Comparison of ENCODE assay signal across 17 mouse cellular contexts in genomic region chr10:77626591-77626990, GRCm38 (mm10). TPM values are rescaled to one million over a fixed set of nuclear protein-coding genes. Genes with fewer than 3 reads are reported as not detected.
A peak's percentile ranks its signal among the peaks of the same experiment; 100 is the strongest.
DNase-seq lines count a peak whose midpoint lies in the region; ATAC-seq and TF ChIP-seq lines count a peak whose summit lies in the region.
"Had no signal": no experiment of that assay in that cellular context is flagged by ENCODE, and none has a peak within 500 bp of the region (broad histone marks: within the 10 kb centered on the region; RNA-seq: fewer than 3 reads in every experiment).

No protein-coding gene starts in this region.

- H3K4me3 ChIP-seq in gastrocnemius, adult 2 months, result peak overlapping the region; percentile 8; the same call in 1 of the 2 replicates
- no peak overlapping the region for H3K4me3 ChIP-seq in liver, embryonic 13.5 days (replicated peaks)
- H3K4me3 ChIP-seq: heart, embryonic 10.5 days; hindbrain, embryonic 15.5 days had no signal

- no peaks in the 10 kb centered on the region for H3K9me3 ChIP-seq in liver, embryonic 13.5 days (replicated peaks)
- H3K9me3 ChIP-seq: heart, embryonic 10.5 days; hindbrain, embryonic 15.5 days had no signal

- 0 out of 2 replicates have a peak overlapping the region, but pooled peaks have one; percentile 19 for H3K9ac ChIP-seq in liver, embryonic 13.5 days
- H3K9ac ChIP-seq: hindbrain, embryonic 15.5 days had no signal

- ATAC-seq in liver, embryonic 13.5 days (ENCODE audit: low read depth), result no peak
- ATAC-seq: forebrain, embryonic 16.5 days had no signal

- peaks cover 50% of the 10 kb centered on the region for H3K4me1 ChIP-seq in liver, embryonic 13.5 days (replicated peaks)

- WGBS in liver, embryonic 13.5 days (ENCODE audit: insufficient replicate concordance), result 49% methylated on average over 7 of the region's 7 CpGs

- no peak for DNase-seq in gastrocnemius, adult 2 months
- no peak for DNase-seq in gastrocnemius, postnatal 10 days
- DNase-seq in lung, postnatal 14 days, result peak; percentile 30
- DNase-seq in lung, postnatal 4 days, result no peak
- DNase-seq in liver, embryonic 13.5 days, result no peak
- peak; percentile 20 for DNase-seq in naive thymus-derived CD4-positive, alpha-beta T cell, adult 2 months (ENCODE audit: low read depth)
- no peak for DNase-seq in spleen, adult 12 weeks (ENCODE audit: low spot score)
- DNase-seq in c-Kit-positive CD71-positive TER-119-positive erythroid progenitor cells, embryonic 14.5 days (ENCODE audit: low spot score), result no peak
- DNase-seq: cerebellum, adult 9-11 months; kidney, adult 11 months; right cerebral cortex, postnatal 14 days; thymus, adult 2 months had no signal

- no peak overlapping the region for H3K4me2 ChIP-seq in liver, embryonic 13.5 days
- H3K4me2 ChIP-seq: hindbrain, embryonic 15.5 days had no signal

- intact Hi-C loops in gastrocnemius, adult 2 months (cut with DNase I), result loop anchor here (5.0 kb wide), 2 partner anchors 109 to 291 kb away; partner anchors contain the start of gene Fam207a

- H3K27me3 ChIP-seq in liver, embryonic 13.5 days, result no peaks in the 10 kb centered on the region
- H3K27me3 ChIP-seq: hindbrain, embryonic 15.5 days had no signal

- H3K36me3 ChIP-seq in liver, embryonic 13.5 days, result peaks cover 44% of the 10 kb centered on the region

- TF ChIP-seq CTCF in gastrocnemius, adult 2 months (IDR thresholded peaks at IDR 0.05), result no peak

- peak overlapping the region; percentile 95 for H3K27ac ChIP-seq in gastrocnemius, adult 2 months
- H3K27ac ChIP-seq in liver, embryonic 13.5 days, result peak overlapping the region; percentile 16; the same call in 1 of the 2 replicates
- H3K27ac ChIP-seq: heart, embryonic 10.5 days; hindbrain, embryonic 15.5 days had no signal

RNA-seq across cellular contexts. Expression of gene Ube2g2, which starts 4.5 kb away (rescaled TPM):
- 10 to 100 TPM; 95.4 to 100.0 TPM for total RNA-seq in gastrocnemius, adult 2 months (2021)
- total RNA-seq in gastrocnemius, postnatal 10 days (2021), result 10 to 100 TPM; 81.3 to 85.4 TPM
- 47.2 and 50.1 TPM in 2 replicates for polyA plus RNA-seq in liver, embryonic 13.5 days (2015; fragmentation: Nextera tagmentation; extraction: Ambion mirVana)

RNA-seq across cellular contexts. Expression of gene Gm49325, which starts 20.6 kb away (rescaled TPM):
- 1 to 10 TPM; 8.4 to 8.6 TPM for total RNA-seq in gastrocnemius, adult 2 months (2021)
- 10 to 100 TPM in 1 of 2 experiments, 1 to 10 TPM in 1; 10.0 to 11.4 TPM for total RNA-seq in gastrocnemius, postnatal 10 days (2021)
- polyA plus RNA-seq in liver, embryonic 13.5 days (2015; fragmentation: Nextera tagmentation; extraction: Ambion mirVana), result 1.1 and 5.3 TPM in 2 replicates
- polyA plus RNA-seq: large intestine, adult 2 months; thymus, adult 2 months had no signal

RNA-seq across cellular contexts. Expression of gene Sumo3, which starts 20.7 kb away (rescaled TPM):
- 10 to 100 TPM; 43.5 to 44.5 TPM for total RNA-seq in gastrocnemius, adult 2 months (2021)
- total RNA-seq in gastrocnemius, postnatal 10 days (2021), result 10 to 100 TPM; 64.5 to 65.3 TPM
- polyA plus RNA-seq in liver, embryonic 13.5 days (2015; fragmentation: Nextera tagmentation; extraction: Ambion mirVana), result 118 and 127 TPM in 2 replicates

RNA-seq across cellular contexts. Expression of gene Pttg1ip, which starts 45.1 kb away (rescaled TPM):
- 10 to 100 TPM; 30.5 to 36.5 TPM for total RNA-seq in gastrocnemius, adult 2 months (2021)
- total RNA-seq in gastrocnemius, postnatal 10 days (2021), result 10 to 100 TPM; 70.2 to 71.3 TPM
- polyA plus RNA-seq in liver, embryonic 13.5 days (2015; fragmentation: Nextera tagmentation; extraction: Ambion mirVana), result 64.1 and 73.2 TPM in 2 replicates

RNA-seq across cellular contexts. Expression of gene Tspear, which starts 59.8 kb away (rescaled TPM):
- not detected for total RNA-seq in gastrocnemius, adult 2 months (2021)
- not detected for total RNA-seq in gastrocnemius, postnatal 10 days (2021)
- polyA plus RNA-seq in liver, embryonic 13.5 days (2015; fragmentation: Nextera tagmentation; extraction: Ambion mirVana), result 0.07 and 0.10 TPM in 2 replicates
- total RNA-seq: gastrocnemius, adult 8-10 months had no signal

Comparison
In these comparisons a context has a peak if more than half of its experiments do, and no peak if none do; other contexts are left out.
1. DNase-seq: peak in lung, postnatal 14 days (single experiment) and naive thymus-derived CD4-positive, alpha-beta T cell, adult 2 months (single experiment); none in gastrocnemius, adult 2 months (single experiment), gastrocnemius, postnatal 10 days (single experiment), lung, postnatal 4 days (0 of 2), liver, embryonic 13.5 days (single experiment), spleen, adult 12 weeks (single experiment) and c-Kit-positive CD71-positive TER-119-positive erythroid progenitor cells, embryonic 14.5 days (single experiment).